Comparison of ENCODE assay signal across 8 mouse cellular contexts in genomic region chr14:51884031-51884544, GRCm38 (mm10). TPM values are rescaled to one million over a fixed set of nuclear protein-coding genes. Genes with fewer than 3 reads are reported as not detected.
DNase-seq lines count a peak whose midpoint lies in the region; ATAC-seq and TF ChIP-seq lines count a peak whose summit lies in the region.

No protein-coding gene starts in this region.

- H3K27me3 ChIP-seq in kidney, postnatal 0 days (ENCODE audit: insufficient read depth, low read length) = no peaks in the 10 kb centered on the region
- no peaks in the 10 kb centered on the region for H3K27me3 ChIP-seq in intestine, embryonic 15.5 days (replicated peaks)
- no peaks in the 10 kb centered on the region for H3K27me3 ChIP-seq in neural tube, embryonic 14.5 days (ENCODE audit: control insufficient read depth, insufficient read depth, low read length)

- H3K36me3 ChIP-seq in kidney, postnatal 0 days (ENCODE audit: insufficient read depth, low read length) = peaks cover 11% of the 10 kb centered on the region; the same call in 1 of the 2 replicates
- H3K36me3 ChIP-seq in intestine, embryonic 15.5 days = peaks cover 5% of the 10 kb centered on the region
- H3K36me3 ChIP-seq in neural tube, embryonic 14.5 days (ENCODE audit: control insufficient read depth, insufficient read depth, low read length) = peaks cover 7% of the 10 kb centered on the region

- WGBS in kidney, postnatal 0 days = under 1% methylated on average over 14 of the region's 14 CpGs
- 1% methylated on average over 14 of the region's 14 CpGs for WGBS in intestine, embryonic 15.5 days
- 2% methylated on average over 14 of the region's 14 CpGs for WGBS in neural tube, embryonic 14.5 days

- H3K4me2 ChIP-seq in kidney, postnatal 0 days (ENCODE audit: low read length) = peak overlapping the region; percentile 68
- peak overlapping the region; percentile 83 for H3K4me2 ChIP-seq in intestine, embryonic 15.5 days (replicated peaks)
- H3K4me2 ChIP-seq in neural tube, embryonic 14.5 days (ENCODE audit: low read depth, low read length) = peak overlapping the region; percentile 78

- TF ChIP-seq CTCF in kidney, postnatal 0 days (IDR thresholded peaks at IDR 0.05; ENCODE audit: low read depth) = no peak
- TF ChIP-seq CTCF in cortical plate, adult 2 months (IDR thresholded peaks at IDR 0.05; ENCODE audit: extremely low read depth, insufficient read depth, low read length) = no peak

- no peak for TF ChIP-seq POLR2A in cortical plate, adult 2 months (IDR thresholded peaks at IDR 0.05; ENCODE audit: extremely low read depth, insufficient read depth, low read length)

- peak; percentile 31; the same call in 1 of the 2 replicates for ATAC-seq in kidney, postnatal 0 days (replicated peaks; ENCODE audit: low FRiP score, low read depth)
- ATAC-seq in intestine, embryonic 15.5 days = peak; percentile 55
- ATAC-seq in neural tube, embryonic 14.5 days (ENCODE audit: low read depth) = peak; percentile 50

- H3K27ac ChIP-seq in kidney, postnatal 0 days = peak overlapping the region; percentile 83
- H3K27ac ChIP-seq in cortical plate, adult 2 months (ENCODE audit: insufficient read depth, low read length) = no peak overlapping the region
- H3K27ac ChIP-seq in intestine, embryonic 15.5 days = peak overlapping the region; percentile 76
- H3K27ac ChIP-seq in neural tube, embryonic 14.5 days (ENCODE audit: low read depth, low read length) = peak overlapping the region; percentile 76

- peak overlapping the region; percentile 54; the same call in 1 of the 2 replicates for H3K9ac ChIP-seq in kidney, postnatal 0 days (ENCODE audit: low read depth, low read length)
- H3K9ac ChIP-seq in intestine, embryonic 15.5 days = peak overlapping the region; percentile 32; the same call in 1 of the 2 replicates
- peak overlapping the region; percentile 16; the same call in 1 of the 2 replicates for H3K9ac ChIP-seq in neural tube, embryonic 14.5 days (replicated peaks; ENCODE audit: low read depth, low read length)

- DNase-seq in kidney, postnatal 0 days (ENCODE audit: low spot score) = peak; percentile 71
- no peak for DNase-seq in kidney, postnatal 14 days
- no peak for DNase-seq in frontal cortex, postnatal 14 days (ENCODE audit: low spot score in 2 of 2)
- DNase-seq in gastrocnemius, postnatal 4 days (ENCODE audit: low spot score in 2 of 2) = no peak
- no peak for DNase-seq in thymus, postnatal 10 days (ENCODE audit: low spot score in 2 of 2)

- H3K4me3 ChIP-seq in kidney, postnatal 0 days (replicated peaks; ENCODE audit: low read depth, low read length) = peak overlapping the region; percentile 62
- H3K4me3 ChIP-seq in cortical plate, adult 2 months (ENCODE audit: insufficient read depth, low read length) = peak overlapping the region; percentile 77; the same call in 1 of the 2 replicates
- peak overlapping the region; percentile 74 for H3K4me3 ChIP-seq in intestine, embryonic 15.5 days (replicated peaks)
- H3K4me3 ChIP-seq in neural tube, embryonic 14.5 days (ENCODE audit: low read depth, low read length) = peak overlapping the region; percentile 63

- peaks cover 9% of the 10 kb centered on the region; the same call in 1 of the 2 replicates for H3K4me1 ChIP-seq in kidney, postnatal 0 days (replicated peaks; ENCODE audit: insufficient read depth, low read length)
- no peaks in the 10 kb centered on the region for H3K4me1 ChIP-seq in cortical plate, adult 2 months (ENCODE audit: control insufficient read depth, insufficient read depth, low read length)
- peaks cover 5% of the 10 kb centered on the region for H3K4me1 ChIP-seq in intestine, embryonic 15.5 days (replicated peaks)
- H3K4me1 ChIP-seq in neural tube, embryonic 14.5 days (ENCODE audit: control insufficient read depth, insufficient read depth, low read length) = peaks cover 12% of the 10 kb centered on the region

- no peaks in the 10 kb centered on the region for H3K9me3 ChIP-seq in kidney, postnatal 0 days (replicated peaks; ENCODE audit: low read length)
- no peaks in the 10 kb centered on the region for H3K9me3 ChIP-seq in intestine, embryonic 15.5 days
- H3K9me3 ChIP-seq in neural tube, embryonic 14.5 days (ENCODE audit: control insufficient read depth, low read length) = no peaks in the 10 kb centered on the region

RNA-seq across cellular contexts. Expression of gene Mettl17, which starts 0.6 kb away (rescaled TPM):
- 46.3 and 46.6 TPM in 2 replicates for polyA plus RNA-seq in kidney, postnatal 0 days (2015; fragmentation: Nextera tagmentation; extraction: Ambion mirVana)
- polyA plus RNA-seq in cortical plate, adult 2 months (2012; rRNA removed) = 41.4 and 49.3 TPM in 2 replicates
- polyA plus RNA-seq in intestine, embryonic 15.5 days (2015; fragmentation: Nextera tagmentation; extraction: Ambion mirVana) = 45.4 and 45.5 TPM in 2 replicates
- 69.8 and 99.4 TPM in 2 replicates for polyA plus RNA-seq in neural tube, embryonic 14.5 days (2014; fragmentation: Nextera tagmentation; extraction: Ambion mirVana)
- total RNA-seq in gastrocnemius, postnatal 4 days (2021) = 10 to 100 TPM; 11.4 to 14.3 TPM

RNA-seq across cellular contexts. Expression of gene Slc39a2, which starts 8.6 kb away (rescaled TPM):
- polyA plus RNA-seq in kidney, postnatal 0 days (2015; fragmentation: Nextera tagmentation; extraction: Ambion mirVana) = 0.12 and 0.15 TPM in 2 replicates
- polyA plus RNA-seq in cortical plate, adult 2 months (2012; rRNA removed) = 17.8 and 18.7 TPM in 2 replicates
- polyA plus RNA-seq in intestine, embryonic 15.5 days (2015; fragmentation: Nextera tagmentation; extraction: Ambion mirVana) = 0.96 and 1.0 TPM in 2 replicates
- polyA plus RNA-seq in neural tube, embryonic 14.5 days (2014; fragmentation: Nextera tagmentation; extraction: Ambion mirVana) = 1.6 and 1.9 TPM in 2 replicates
- under 1 TPM; 0.47 to 0.96 TPM for total RNA-seq in gastrocnemius, postnatal 4 days (2021)

RNA-seq across cellular contexts. Expression of gene Ndrg2, which starts 29.9 kb away (rescaled TPM):
- 89.2 and 95.3 TPM in 2 replicates for polyA plus RNA-seq in kidney, postnatal 0 days (2015; fragmentation: Nextera tagmentation; extraction: Ambion mirVana)
- 955 and 1,100 TPM in 2 replicates for polyA plus RNA-seq in cortical plate, adult 2 months (2012; rRNA removed)
- polyA plus RNA-seq in intestine, embryonic 15.5 days (2015; fragmentation: Nextera tagmentation; extraction: Ambion mirVana) = 52.2 and 60.1 TPM in 2 replicates
- polyA plus RNA-seq in neural tube, embryonic 14.5 days (2014; fragmentation: Nextera tagmentation; extraction: Ambion mirVana) = 168 and 194 TPM in 2 replicates
- total RNA-seq in gastrocnemius, postnatal 4 days (2021) = 100 to 1,000 TPM; 315 to 500 TPM

RNA-seq across cellular contexts. Expression of gene Ear6, which starts 30.6 kb away (rescaled TPM):
- not detected in 2 replicates for polyA plus RNA-seq in kidney, postnatal 0 days (2015; fragmentation: Nextera tagmentation; extraction: Ambion mirVana)
- polyA plus RNA-seq in cortical plate, adult 2 months (2012; rRNA removed) = not detected in 2 replicates
- 0.35 TPM in 1 of 2 replicates, not detected in the other for polyA plus RNA-seq in intestine, embryonic 15.5 days (2015; fragmentation: Nextera tagmentation; extraction: Ambion mirVana)
- polyA plus RNA-seq in neural tube, embryonic 14.5 days (2014; fragmentation: Nextera tagmentation; extraction: Ambion mirVana) = not detected in 2 replicates
- total RNA-seq in gastrocnemius, postnatal 4 days (2021) = not detected

RNA-seq across cellular contexts. Expression of gene Tppp2, which starts 34.1 kb away (rescaled TPM):
- polyA plus RNA-seq in kidney, postnatal 0 days (2015; fragmentation: Nextera tagmentation; extraction: Ambion mirVana) = not detected in 2 replicates
- polyA plus RNA-seq in cortical plate, adult 2 months (2012; rRNA removed) = not detected in 2 replicates
- not detected in 2 replicates for polyA plus RNA-seq in intestine, embryonic 15.5 days (2015; fragmentation: Nextera tagmentation; extraction: Ambion mirVana)
- polyA plus RNA-seq in neural tube, embryonic 14.5 days (2014; fragmentation: Nextera tagmentation; extraction: Ambion mirVana) = not detected in 2 replicates
- not detected for total RNA-seq in gastrocnemius, postnatal 4 days (2021)
